Mouse (Mus musculus): Measurements from ENCODE around the gene Arhgef28. TPM values are rescaled to one million over a fixed set of nuclear protein-coding genes. Genes with fewer than 3 reads are reported as not detected.
A peak's percentile ranks its signal among the peaks of the same experiment; 100 is the strongest.

Arhgef28 gene
- total RNA-seq, 2 experiments from 2014 or later: 37.6 to 40.5 TPM

GRCm38 (mm10) chr13:97947598-97947997 lies 258.6 kb downstream of the Arhgef28 start:
- intact Hi-C loops (cut with DNase I): loop anchor here (10.0 kb wide), 1 partner anchor 287 kb away; no protein-coding TSS in a partner anchor
- no peak for DNase-seq (ENCODE audit: low spot score in 2 of 2)

- intact Hi-C loops (cut with DNase I): loop anchor here (10.0 kb wide), 1 partner anchor 288 kb away; no protein-coding TSS in a partner anchor
- no peak for DNase-seq (ENCODE audit: low spot score in 2 of 2)
These were observed 259.8 kb downstream of the Arhgef28 start for GRCm38 (mm10) chr13:97946422-97946821.

- no peak for DNase-seq (ENCODE audit: low spot score in 2 of 2)
- intact Hi-C loops (cut with DNase I): loop anchor here (10.0 kb wide), 1 partner anchor 293 kb away; no protein-coding TSS in a partner anchor
These were observed 264.1 kb downstream of the Arhgef28 start for GRCm38 (mm10) chr13:97941909-97942680.

- intact Hi-C loops (cut with DNase I): loop anchor here (10.0 kb wide), 1 partner anchor 294 kb away; no protein-coding TSS in a partner anchor
- no peak for DNase-seq (ENCODE audit: low spot score in 2 of 2)
These were observed 265.1 kb downstream of the Arhgef28 start for GRCm38 (mm10) chr13:97941099-97941498.

- peak; percentile 43 to 80 for DNase-seq (ENCODE audit: low spot score in 2 of 2)
These were observed 266.6 kb downstream of the Arhgef28 start for GRCm38 (mm10) chr13:97939433-97940160.

GRCm38 (mm10) chr13:97938596-97939297 lies 267.5 kb downstream of the Arhgef28 start:
- peak; percentile 86 to 95 for DNase-seq (ENCODE audit: low spot score in 2 of 2)
- intact Hi-C loops (cut with DNase I): loop anchor here (1.0 to 10.0 kb wide), 4 partner anchors 304 to 703 kb away; no protein-coding TSS in a partner anchor

More at GRCm38 (mm10) chr13:97939433-97940160, 266.6 kb downstream of the Arhgef28 start:
- intact Hi-C loops (cut with DNase I): loop anchor here (10.0 kb wide), 4 partner anchors 295 to 545 kb away; no protein-coding TSS in a partner anchor

GRCm38 (mm10) chr13:97937919-97938318 lies 268.3 kb downstream of the Arhgef28 start:
- intact Hi-C loops (cut with DNase I): loop anchor here (1.0 to 10.0 kb wide), 4 partner anchors 303 to 703 kb away; no protein-coding TSS in a partner anchor
- DNase-seq (ENCODE audit: low spot score in 2 of 2): peak in 1 of 2 experiments; percentile 74

GRCm38 (mm10) chr13:97928135-97928497 lies 278.1 kb downstream of the Arhgef28 start:
- DNase-seq (ENCODE audit: low spot score in 2 of 2): no peak
- intact Hi-C loops (cut with DNase I): no loop called here

GRCm38 (mm10) chr13:97927376-97928134 lies 278.7 kb downstream of the Arhgef28 start:
- intact Hi-C loops (cut with DNase I): no loop called here
- DNase-seq (ENCODE audit: low spot score in 2 of 2): no peak

- intact Hi-C loops (cut with DNase I): no loop called here
- DNase-seq (ENCODE audit: low spot score in 2 of 2): no peak
These were observed 279.9 kb downstream of the Arhgef28 start for GRCm38 (mm10) chr13:97926371-97926770.

- intact Hi-C loops (cut with DNase I): no loop called here
- no peak for DNase-seq (ENCODE audit: low spot score in 2 of 2)
These were observed 283.2 kb downstream of the Arhgef28 start for GRCm38 (mm10) chr13:97923009-97923408.

- no peak for DNase-seq (ENCODE audit: low spot score in 2 of 2)
- intact Hi-C loops (cut with DNase I): loop anchor here (5.0 kb wide), 1 partner anchor 142 kb away; no protein-coding TSS in a partner anchor
These were observed 286.6 kb downstream of the Arhgef28 start for GRCm38 (mm10) chr13:97919590-97919989.

GRCm38 (mm10) chr13:97918117-97918900 lies 287.9 kb downstream of the Arhgef28 start:
- peak; percentile 30 to 68 for DNase-seq (ENCODE audit: low spot score in 2 of 2)
- intact Hi-C loops (cut with DNase I): loop anchor here (5.0 kb wide), 1 partner anchor 141 kb away; no protein-coding TSS in a partner anchor

GRCm38 (mm10) chr13:97911013-97911412 lies 295.2 kb downstream of the Arhgef28 start:
- intact Hi-C loops (cut with DNase I): no loop called here
- peak; percentile 62 to 85 for DNase-seq (ENCODE audit: low spot score in 2 of 2)

- no peak for DNase-seq (ENCODE audit: low spot score in 2 of 2)
- intact Hi-C loops (cut with DNase I): no loop called here
These were observed 303.4 kb downstream of the Arhgef28 start for GRCm38 (mm10) chr13:97902821-97903220.

- peak; percentile 80 to 88 for DNase-seq (ENCODE audit: low spot score in 2 of 2)
- intact Hi-C loops (cut with DNase I): no loop called here
These were observed 305.9 kb downstream of the Arhgef28 start for GRCm38 (mm10) chr13:97900380-97900758.

GRCm38 (mm10) chr13:97899604-97900379 lies 306.4 kb downstream of the Arhgef28 start:
- intact Hi-C loops (cut with DNase I): no loop called here

More at GRCm38 (mm10) chr13:97899604-97900379, 306.4 kb downstream of the Arhgef28 start:
- DNase-seq (ENCODE audit: low spot score in 2 of 2): no peak
